Mouse (Mus musculus): ENCODE measurements around the gene Perm1.

Perm1 gene

GRCm38 (mm10) chr4:156215649-156216048 is at the start of gene Perm1:
TSS of gene Perm1 (plus strand) at chr4:156215868.
- DNase-seq = no peak

- peak in 1 of 2 experiments; percentile 15 for DNase-seq
Observed at GRCm38 (mm10) chr4:156166477-156166876, 49.2 kb upstream of the Perm1 start.

- no peak for DNase-seq
Observed at GRCm38 (mm10) chr4:156168611-156169010, 47.1 kb upstream of the Perm1 start.

GRCm38 (mm10) chr4:156169129-156169528 is 46.5 kb upstream of the Perm1 start:
- DNase-seq = no peak

GRCm38 (mm10) chr4:156171828-156172227 is 43.8 kb upstream of the Perm1 start:
- no peak for DNase-seq

GRCm38 (mm10) chr4:156177630-156178029 is 38.0 kb upstream of the Perm1 start:
- no peak for DNase-seq

GRCm38 (mm10) chr4:156183747-156184146 is 31.9 kb upstream of the Perm1 start:
- DNase-seq = no peak

- DNase-seq = no peak
Observed at GRCm38 (mm10) chr4:156184291-156184954, 31.2 kb upstream of the Perm1 start.

- DNase-seq = no peak
Observed at GRCm38 (mm10) chr4:156185456-156185949, 30.2 kb upstream of the Perm1 start.

- no peak for DNase-seq
Observed at GRCm38 (mm10) chr4:156185950-156186850, 29.5 kb upstream of the Perm1 start.

- DNase-seq = no peak
Observed at GRCm38 (mm10) chr4:156188162-156188810, 27.4 kb upstream of the Perm1 start.

- DNase-seq = no peak
Observed at GRCm38 (mm10) chr4:156188811-156189323, 26.8 kb upstream of the Perm1 start.

GRCm38 (mm10) chr4:156192421-156193199 is 23.1 kb upstream of the Perm1 start:
- DNase-seq = no peak

GRCm38 (mm10) chr4:156193200-156193590 is 22.5 kb upstream of the Perm1 start:
- DNase-seq = no peak

GRCm38 (mm10) chr4:156193906-156194305 is 21.8 kb upstream of the Perm1 start:
- DNase-seq = no peak

- no peak for DNase-seq
Observed at GRCm38 (mm10) chr4:156194346-156194745, 21.3 kb upstream of the Perm1 start.

- peak; percentile 15 to 34 for DNase-seq
Observed at GRCm38 (mm10) chr4:156195927-156196870, 19.5 kb upstream of the Perm1 start.

GRCm38 (mm10) chr4:156197131-156197828 is 18.4 kb upstream of the Perm1 start, which contains the start of gene Agrn:
TSS of gene Agrn (minus strand) at chr4:156197488.
- DNase-seq = peak; percentile 58 to 71

- DNase-seq = peak; percentile 58 to 75
Observed at GRCm38 (mm10) chr4:156197829-156198205, 17.9 kb upstream of the Perm1 start.

All from thymus, postnatal 36 days (tissue).